Mouse (Mus musculus) CH12.LX (cell line): Measurements from ENCODE around the gene Zswim5.

Experiments used
- EP300 ChIP-seq: IDR thresholded peaks from 2 replicates; pipeline ENCODE4 v1.6.1; 2011; ENCODE audit warnings: low read length, improper control_type of control experiment
- RCOR1 ChIP-seq: conservative IDR thresholded peaks from 2 replicates; pipeline ENCODE4 v1.6.1; 2012; ENCODE audit warnings: low read depth, mild to moderate bottlenecking, inconsistent platforms, low read length, improper control_type of control experiment
- ZC3H11A ChIP-seq: IDR thresholded peaks from 2 replicates; pipeline ENCODE4 v1.6.1; 2012; ENCODE audit warnings: low read depth, mild to moderate bottlenecking, inconsistent platforms, low read length, improper control_type of control experiment

DNA sequence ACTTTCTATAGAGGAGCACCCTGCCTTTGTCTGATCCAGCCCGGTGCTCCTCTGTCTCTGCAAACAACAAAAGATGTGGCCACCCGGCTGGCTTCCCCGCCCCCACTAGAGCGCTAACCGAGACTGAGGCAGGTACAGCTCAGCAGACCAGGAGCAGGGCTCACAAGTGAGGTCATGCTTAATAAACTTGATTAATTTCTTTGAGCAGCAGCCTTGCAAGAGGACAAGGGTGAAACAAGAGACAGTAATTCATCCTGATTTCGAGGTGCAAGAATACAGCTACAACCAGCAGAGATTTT, 47.2 kb upstream of the Zswim5 start:
- TF ChIP-seq RCOR1 = no peak
- TF ChIP-seq ZC3H11A = no peak
- TF ChIP-seq EP300 = no peak
